Mouse (Mus musculus): ENCODE measurements around the gene Aifm3. TPM values are rescaled to one million over a fixed set of nuclear protein-coding genes. Genes with fewer than 3 reads are reported as not detected.

The Aifm3 gene
- total RNA-seq (2014; fragmentation: Nextera tagmentation) = not detected in 2 replicates
- total RNA-seq (2017) = not detected in 2 replicates

DNA sequence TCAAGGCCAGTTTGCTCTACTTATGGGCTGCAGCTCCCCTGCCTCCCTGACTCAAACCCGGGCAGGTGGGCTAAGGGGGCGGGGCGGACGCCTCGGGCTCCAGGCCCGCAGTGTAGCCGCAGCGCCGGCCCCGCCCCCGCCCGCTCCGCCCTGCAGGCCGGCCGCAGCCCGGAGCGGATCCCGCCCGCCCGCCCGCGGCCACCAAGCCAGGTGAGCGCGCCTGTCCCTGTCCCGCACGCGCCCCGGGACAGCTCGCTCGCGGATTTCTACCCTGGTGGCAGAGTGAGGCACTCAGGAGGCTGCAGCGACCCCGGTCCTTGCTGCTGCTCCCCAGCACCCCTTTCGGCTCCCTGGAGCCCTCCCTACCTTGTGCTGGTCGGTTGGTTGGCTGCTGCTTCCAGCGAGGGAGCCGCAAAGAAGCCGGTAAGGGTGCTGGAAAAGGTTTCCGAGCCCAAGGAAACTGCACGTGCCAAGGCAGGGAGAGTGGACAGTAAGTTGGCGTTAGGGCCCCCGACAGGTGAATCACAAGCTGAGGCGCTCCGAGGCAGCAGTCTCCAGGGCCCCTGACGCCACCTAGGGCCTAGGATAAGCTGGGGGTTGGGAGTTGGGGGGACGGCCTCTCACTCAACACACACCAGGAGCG, at the start of gene Aifm3:
Gene Aifm3 (plus strand): TSS at position 143 of the 643 bp plus-strand sequence.
- peak; percentile 31 for ATAC-seq (replicated peaks; ENCODE audit: poor library complexity, severe bottlenecking)

DNA sequence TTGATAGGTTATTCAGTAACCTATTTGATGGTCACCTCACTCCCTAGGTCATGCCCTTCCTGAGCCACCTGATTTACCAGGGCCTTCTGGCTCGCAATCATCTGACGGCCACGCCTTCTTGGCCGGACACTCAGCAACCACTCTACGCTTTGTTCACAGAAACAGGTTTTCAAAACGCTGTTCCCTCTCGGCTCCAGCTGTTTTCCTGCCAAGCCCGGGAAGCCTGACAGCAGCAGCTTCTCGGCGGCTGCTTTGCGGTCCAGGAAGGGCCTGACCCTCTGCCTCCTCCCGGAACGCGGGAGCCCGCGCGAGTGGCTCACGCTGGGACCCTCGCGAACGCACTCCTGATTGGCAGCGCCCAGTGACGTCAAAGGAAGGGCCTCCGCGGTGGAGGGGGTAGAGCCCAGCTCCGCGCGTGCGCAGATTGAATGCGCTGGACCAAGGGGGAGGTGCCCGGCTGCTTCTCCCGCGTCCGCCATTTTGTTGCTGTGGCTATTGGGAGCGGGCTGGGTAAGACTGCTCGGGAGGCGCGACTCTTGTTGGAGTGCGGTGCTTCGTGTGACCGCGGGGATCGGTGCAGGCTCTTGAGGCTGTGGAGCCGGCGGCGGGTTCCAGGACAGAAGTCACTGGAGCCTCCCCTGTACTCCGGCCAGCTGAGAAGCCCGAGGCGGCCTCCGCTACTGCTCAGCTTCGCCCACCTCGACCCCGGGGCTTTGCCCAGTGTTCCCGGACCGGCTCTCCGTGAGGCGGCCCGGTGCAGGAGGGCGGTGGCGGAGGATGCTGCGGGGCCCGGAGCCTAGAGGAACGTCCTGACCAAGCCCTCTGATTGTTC, 37.7 kb upstream of the Aifm3 start, which contains the start of gene Crkl:
Gene Crkl (plus strand): TSS at position 447 of the 832 bp plus-strand sequence.
- ATAC-seq (replicated peaks; ENCODE audit: poor library complexity, severe bottlenecking) = peak; percentile 93

DNA sequence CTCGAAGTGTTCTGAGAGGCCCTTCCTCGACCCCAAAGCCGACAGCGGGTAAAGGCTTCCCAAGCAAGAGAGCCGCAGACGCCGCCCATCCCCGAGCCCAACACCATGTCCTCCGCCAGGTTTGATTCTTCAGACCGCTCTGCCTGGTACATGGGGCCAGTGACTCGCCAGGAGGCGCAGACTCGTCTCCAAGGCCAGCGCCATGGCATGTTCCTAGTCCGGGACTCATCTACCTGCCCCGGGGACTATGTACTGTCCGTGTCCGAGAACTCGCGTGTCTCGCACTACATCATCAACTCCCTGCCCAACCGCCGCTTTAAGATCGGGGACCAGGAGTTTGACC, 37.1 kb upstream of the Aifm3 start:
- ATAC-seq (replicated peaks; ENCODE audit: poor library complexity, severe bottlenecking) = peak; percentile 18

DNA sequence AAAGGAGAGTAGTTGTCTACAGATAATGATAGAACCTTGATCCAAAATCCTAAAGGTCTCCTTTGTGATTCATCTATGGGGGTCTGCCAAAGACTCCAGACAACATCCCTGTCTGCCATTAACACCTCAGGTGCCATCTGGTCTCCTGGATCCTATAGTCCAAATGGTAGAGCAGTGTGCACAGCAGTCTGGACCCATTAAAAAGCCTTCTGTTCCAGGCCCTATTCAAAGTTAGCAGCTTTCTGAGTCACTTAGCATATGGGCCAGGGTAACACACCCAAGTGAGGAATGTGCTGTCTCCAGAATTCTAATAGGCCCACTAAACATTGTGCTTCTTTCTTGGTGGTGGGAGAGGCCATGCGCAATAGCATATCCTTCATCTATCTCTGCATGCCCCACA, 32.5 kb upstream of the Aifm3 start:
- ATAC-seq (replicated peaks; ENCODE audit: poor library complexity, severe bottlenecking) = no peak

DNA sequence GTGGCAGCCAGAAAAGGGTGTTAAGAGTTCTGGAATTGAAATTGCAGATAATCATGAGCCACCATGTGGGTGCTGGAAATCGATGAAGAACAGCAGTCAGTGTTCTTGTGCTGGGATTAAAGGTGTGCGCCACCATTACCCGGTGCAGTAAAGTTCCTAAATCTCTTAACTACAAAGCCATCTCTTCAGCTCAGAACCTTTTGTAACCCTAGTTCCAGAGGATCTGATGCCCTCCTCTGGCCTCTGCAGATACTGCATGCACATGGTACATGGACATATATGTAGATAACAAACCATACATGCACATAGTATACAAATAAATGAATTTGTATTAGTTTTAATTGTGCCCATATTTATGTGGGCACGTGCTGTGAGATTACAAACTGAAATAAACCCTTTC, 29.2 kb upstream of the Aifm3 start:
- ATAC-seq (replicated peaks; ENCODE audit: poor library complexity, severe bottlenecking) = peak; percentile 68

DNA sequence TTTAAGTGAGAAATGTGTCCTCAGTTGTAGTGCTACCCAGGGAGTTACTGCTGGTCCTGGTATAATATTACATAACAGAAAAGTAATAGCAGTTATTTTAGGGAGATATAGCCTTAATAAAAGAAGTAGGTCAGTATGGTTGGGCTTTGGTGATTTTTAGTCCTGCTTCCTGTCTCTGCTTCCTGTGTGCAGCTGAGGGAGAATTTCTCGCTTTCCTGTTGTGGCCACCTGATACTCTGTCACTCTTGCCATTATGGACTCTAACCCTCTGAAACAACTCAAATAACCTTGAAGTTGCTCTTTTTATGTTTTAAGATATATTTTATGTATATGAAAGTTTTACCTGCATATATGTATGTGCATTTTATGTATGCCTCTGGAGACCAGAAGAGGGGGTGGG, 27.8 kb upstream of the Aifm3 start:
- ATAC-seq (replicated peaks; ENCODE audit: poor library complexity, severe bottlenecking) = peak; percentile 42; the same call in 1 of the 2 replicates

DNA sequence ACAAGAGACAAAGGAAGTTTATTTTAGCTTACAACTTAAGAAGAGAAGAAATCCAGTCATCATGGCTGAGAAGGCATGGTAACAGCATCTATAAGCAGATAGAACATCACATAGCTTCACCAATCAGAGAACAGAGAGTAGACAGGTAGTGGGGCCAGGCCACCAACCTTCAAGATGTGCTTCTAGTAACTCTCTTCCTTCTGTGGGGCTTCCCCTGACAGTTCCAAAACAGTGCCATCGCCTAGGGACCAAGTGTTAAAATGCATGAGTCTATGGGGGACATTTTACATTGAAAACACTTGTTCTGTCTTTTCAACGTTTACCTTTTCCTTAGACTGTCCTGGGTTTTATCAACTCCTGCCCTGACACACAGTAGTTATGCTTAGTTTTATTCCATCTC, 26.2 kb upstream of the Aifm3 start:
- no peak for ATAC-seq (replicated peaks; ENCODE audit: poor library complexity, severe bottlenecking)

DNA sequence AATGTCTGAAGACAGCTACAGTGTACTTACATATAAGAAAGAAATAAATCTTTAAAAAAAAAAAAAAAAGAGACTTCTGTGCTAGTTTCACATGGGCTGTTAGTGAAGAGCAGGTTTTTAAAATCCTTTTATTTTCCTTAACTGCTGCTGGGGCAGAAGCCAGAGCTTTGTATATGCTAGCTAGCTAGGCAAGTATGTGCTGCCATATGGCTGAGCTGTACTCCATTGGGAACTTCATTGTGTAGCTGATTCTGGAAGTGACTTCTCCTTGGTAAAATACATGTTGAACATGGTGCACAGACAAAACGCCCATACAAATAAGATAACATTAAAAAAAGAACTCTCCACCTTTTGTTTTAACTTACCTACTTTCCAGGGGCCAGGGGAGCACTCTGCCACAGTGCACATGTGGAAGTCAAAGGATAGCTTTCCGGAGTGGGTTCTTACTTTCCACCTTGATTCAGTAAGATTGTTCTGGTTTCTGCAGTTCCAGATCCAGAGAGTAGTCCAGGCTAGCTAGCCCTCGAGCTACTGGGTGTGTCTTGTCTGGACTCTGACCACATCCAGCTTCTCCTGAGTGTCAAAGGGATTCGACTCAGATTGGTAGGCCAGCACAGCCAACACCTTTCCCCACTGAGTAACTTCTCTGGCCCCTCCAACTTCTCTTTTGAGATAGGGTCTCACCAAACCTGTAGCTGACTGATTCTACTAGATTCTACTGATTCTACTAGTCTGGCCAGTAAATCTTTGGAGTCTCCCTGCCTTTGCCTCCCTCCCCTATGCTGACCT, 22.3 kb upstream of the Aifm3 start:
- ATAC-seq (replicated peaks; ENCODE audit: poor library complexity, severe bottlenecking) = no peak

DNA sequence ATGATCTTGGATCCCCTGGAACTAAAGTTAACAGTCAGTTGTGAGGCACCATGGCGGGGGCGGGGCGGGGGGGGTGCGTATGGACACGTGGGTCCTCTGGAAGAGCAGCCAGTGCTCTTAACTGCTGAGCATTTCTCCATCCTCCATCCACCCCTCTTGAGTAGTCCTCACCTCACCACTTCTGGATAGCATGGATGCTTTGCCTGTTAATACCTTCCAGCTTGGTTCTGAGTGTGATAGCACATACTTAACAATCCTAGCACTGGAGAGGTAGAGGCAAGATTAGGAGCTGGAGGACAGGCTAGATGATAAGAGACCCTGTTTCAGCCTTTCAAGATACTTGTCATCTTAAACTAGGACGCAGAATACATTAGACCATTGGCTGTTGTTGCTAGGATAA, 16.9 kb upstream of the Aifm3 start:
- ATAC-seq (replicated peaks; ENCODE audit: poor library complexity, severe bottlenecking) = no peak

DNA sequence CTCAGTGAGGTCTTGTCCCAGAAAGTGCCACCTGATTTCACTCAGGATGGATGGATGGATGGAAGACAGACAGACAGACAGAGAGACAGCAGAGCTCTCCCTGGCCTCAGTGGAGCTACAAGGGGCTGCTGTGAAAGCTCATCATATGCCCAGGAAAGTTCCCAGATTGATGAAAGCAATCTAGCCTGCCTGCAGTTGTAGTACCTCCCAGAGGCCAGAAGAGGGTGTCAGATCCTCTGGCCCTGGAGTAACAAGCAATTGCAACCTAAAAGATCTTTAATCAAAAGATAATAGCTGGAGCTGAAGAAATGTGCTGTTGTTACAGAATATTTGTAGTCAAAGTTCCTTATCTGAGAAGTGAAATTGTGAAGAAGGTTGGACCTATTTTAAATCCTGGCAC, 15.3 kb upstream of the Aifm3 start:
- peak; percentile 61; the same call in 1 of the 2 replicates for ATAC-seq (replicated peaks; ENCODE audit: poor library complexity, severe bottlenecking)

DNA sequence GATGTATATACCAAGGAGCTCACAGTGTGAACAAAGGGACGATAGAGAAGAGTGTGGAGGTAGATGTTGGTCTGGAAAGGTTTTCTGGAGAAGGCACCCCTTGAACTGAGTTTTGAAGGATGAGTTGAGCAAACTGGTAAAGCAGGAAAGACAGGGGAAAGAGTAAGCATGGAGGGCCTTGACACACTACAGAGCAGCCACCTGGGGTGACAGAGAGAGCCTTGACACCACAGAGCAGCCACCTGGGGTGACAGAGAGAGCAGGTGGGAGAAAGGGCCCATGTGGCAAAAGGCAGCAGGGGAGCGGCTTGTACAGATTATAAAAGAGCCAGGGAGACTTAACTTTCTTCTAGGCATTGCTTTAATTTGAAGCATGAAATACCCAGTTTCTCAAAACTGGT, 14.7 kb upstream of the Aifm3 start:
- ATAC-seq (replicated peaks; ENCODE audit: poor library complexity, severe bottlenecking) = no peak

DNA sequence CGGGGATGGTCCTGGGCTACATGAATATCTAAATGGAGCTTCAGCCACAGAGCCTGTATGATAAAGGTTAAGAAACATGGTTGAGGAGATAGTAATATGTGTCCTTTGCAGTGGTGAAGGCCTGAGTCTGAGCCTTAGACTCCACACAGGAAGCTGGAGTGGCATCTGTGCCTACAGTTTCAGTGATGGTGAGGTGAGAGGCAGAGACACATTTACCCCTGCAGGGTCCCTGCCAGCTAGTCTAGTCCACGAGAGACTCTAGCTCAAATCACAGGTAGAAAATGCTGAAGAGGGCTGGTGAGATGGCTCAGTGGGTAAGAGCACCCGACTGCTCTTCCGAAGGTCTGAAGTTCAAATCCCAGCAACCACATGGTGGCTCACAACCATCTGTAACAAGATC, 14.1 kb upstream of the Aifm3 start:
- ATAC-seq (replicated peaks; ENCODE audit: poor library complexity, severe bottlenecking) = no peak

DNA sequence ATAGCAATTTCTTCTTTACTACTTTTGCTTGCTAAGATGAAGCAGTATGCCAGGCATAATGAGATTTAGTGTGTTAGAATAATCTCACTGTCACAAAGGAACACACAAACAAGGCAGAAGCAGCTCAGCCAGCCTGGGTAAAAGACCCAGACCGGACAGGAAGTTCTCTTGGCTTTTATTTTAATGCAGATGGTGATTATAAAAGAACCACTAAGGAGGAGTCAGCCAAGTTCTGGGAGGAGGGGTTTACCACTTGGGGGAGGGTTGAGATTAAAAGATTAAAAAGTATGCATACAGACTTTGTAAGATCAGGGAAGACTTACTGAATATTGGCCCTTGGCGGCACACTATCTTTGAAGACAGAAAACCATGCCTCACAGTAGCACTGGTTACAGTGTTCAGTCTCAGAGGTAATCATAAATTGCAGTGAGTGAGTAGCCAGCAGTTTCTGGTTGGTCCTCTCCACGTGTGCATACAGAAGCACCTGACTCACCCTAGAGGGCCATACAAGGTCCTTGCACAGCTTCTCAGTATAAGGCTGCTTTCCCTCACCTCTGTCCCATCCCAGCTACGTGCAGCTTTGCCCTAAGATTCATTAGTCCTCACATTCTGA, 11.0 kb upstream of the Aifm3 start:
- no peak for ATAC-seq (replicated peaks; ENCODE audit: poor library complexity, severe bottlenecking)

DNA sequence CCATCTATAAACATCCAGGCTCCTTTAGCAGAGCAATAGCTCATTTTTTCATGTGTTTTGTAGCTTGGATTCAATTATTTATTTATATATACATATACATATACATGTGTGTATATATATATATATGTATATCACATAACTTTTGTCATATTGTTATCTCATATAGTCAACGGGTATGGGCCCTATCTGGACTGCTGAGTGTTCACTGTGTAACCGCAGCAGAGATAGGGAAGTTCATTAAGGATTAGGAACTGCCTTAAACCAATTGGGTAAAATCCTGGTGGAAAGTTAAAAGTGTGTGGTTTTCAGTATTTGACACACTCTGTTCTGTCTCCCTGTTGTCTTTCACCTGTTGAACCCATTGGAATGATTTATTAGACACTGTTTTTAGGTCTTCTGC, 7.9 kb upstream of the Aifm3 start:
- no peak for ATAC-seq (replicated peaks; ENCODE audit: poor library complexity, severe bottlenecking)

DNA sequence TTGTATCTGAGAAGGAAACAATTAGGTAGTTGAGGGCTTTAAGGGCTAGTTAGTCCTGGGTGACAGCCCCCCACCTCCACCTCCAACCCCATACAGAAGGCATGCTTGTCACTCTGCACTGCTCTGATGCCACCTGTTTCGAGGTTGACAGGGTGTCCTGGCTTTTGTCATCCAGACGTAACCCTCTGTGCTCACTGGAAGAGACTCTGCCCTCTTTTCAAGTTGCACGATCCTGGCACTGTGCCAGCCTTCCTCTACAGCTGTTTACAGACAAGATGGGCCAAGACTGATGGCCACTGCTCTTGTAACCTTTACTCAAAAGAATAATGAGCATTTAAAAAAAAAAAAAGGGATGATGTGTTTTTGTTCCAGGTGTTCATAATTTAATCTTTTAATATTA, 2.9 kb upstream of the Aifm3 start:
- ATAC-seq (replicated peaks; ENCODE audit: poor library complexity, severe bottlenecking) = no peak

DNA sequence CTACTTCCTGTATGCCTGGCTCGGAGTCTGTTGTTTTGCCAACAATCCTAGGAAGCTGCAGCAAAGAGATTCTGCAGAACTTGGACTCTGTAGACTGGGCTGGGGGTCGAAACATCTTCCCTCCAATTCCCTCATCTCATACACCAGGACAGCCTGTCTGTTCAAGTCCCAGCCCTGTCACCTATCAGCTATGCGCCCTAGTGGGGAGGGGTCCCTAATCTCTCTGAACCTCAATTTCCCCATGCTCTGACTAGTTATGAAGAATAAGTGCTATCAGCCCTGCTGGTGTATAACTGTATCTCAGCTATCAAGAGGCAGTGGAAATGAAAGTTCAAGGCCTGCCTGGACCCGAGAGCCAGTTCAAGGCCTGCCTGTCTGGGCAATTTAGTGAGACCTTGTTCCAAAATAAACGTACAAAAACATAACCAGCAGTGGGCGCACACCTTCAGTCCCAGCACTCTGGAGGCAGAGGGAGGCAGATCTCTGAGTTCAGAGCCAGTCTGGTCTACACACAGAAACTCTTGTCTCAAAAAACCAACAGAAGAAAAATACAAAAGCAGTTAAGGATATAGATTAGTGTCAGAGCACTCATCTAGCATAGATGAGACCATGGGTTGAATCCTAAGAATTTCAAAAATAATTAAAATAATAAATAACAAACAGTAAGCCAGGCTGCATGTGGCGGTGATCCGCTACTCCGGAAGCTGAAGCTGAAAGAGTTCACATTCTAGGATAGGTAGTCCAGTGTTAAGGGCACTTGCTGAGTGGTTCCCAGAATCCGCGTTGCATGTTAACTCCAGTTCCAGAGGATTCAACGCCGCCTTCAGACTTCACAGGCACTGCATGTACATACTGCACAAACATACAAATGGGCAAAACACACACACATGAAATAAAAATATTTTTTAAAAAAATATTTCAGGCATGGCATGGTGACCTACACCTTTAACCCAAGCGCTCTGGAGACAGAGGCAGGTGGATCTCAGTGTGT, 638 bp upstream of the Aifm3 start:
- no peak for ATAC-seq (replicated peaks; ENCODE audit: poor library complexity, severe bottlenecking)

DNA sequence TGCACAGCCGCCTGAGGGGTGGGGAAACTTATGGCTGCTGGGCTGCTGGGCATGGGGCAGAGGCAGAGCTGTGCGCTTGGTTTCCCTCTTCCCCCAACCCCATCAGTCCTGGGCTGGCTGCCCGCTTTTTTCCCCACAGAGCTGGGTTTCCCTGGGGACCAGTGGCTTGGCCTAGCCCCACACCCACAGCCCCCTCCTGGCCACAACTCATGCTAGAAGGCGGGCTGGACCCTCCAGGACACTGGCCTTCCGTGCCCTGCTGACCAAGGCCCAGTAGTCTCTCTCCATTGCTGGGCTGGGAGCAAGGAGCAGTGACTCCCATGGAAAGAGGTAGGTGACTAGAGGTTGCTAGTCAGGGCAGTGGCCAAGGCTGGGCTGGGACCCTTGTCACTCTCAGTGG, 1.7 kb downstream of the Aifm3 start:
- ATAC-seq (replicated peaks; ENCODE audit: poor library complexity, severe bottlenecking) = no peak

DNA sequence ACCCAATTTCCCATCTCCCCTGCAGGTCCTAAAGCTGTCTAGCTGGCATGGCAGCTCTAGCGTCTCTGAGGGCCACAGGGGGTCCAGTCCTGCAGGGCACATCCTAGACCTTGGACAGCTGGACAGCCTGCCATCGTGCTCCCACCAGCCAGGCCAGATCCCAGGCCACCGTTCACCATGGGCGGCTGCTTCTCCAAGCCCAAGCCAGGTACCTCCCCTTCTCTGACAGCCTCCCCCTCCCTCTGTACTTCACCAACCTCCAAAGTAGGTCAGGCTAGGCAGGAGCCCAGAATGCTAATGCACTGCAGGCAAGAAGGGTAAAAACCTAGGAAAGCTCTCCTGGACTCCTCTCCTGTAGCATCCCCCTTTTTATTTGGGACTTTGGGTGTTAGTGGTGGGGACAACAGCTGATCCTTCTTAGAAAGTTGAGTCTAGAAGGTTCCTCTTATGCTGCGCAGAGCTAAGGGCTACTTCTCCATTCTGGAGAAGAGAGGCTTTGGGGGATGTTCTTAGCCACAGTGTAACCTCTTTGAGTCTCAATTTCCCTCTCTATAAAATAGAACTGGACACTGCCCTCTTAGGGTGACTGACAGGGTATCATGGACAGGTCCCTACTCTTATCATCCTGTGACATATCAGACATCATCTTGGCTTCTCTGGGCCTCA, 2.6 kb downstream of the Aifm3 start:
- peak; percentile 74 for ATAC-seq (replicated peaks; ENCODE audit: poor library complexity, severe bottlenecking)

Measured in granulocyte monocyte progenitor cell, adult 5-6 weeks (primary cell).